8 mouse cellular contexts compared by ENCODE assay signal in the genomic region with DNA sequence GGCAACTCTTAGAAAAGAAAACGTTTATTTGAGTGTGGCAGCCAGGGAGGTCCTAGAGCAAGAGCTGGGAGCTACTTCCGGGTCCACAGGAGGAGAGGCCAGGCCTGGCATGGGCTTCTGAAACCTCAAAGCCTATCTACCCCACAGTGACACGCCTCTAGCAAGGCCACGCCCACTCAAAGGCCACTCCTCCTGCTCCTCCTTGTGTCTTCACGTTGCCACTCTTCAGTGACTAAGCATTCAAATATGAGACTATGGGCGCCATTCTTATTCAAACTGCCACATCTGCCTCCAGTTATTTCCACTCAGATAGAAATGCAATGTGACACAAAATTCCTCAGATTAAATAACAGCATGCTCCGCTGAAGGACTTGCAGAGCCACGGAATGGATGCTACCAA. TPM values are rescaled to one million over a fixed set of nuclear protein-coding genes. Genes with fewer than 3 reads are reported as not detected.
DNase-seq lines count a peak whose midpoint lies in the region; ATAC-seq and TF ChIP-seq lines count a peak whose summit lies in the region.

No protein-coding gene starts in this region.

- peak overlapping the region; percentile 19; the same call in 1 of the 2 replicates for H3K4me2 ChIP-seq in hindbrain, embryonic 12.5 days (replicated peaks)
- peak overlapping the region; percentile 67 for H3K4me2 ChIP-seq in liver, embryonic 16.5 days (ENCODE audit: low read depth, low read length)

- peak; percentile 47 to 56 for DNase-seq in lung, adult 18-20 months
- no peak for DNase-seq in lung, adult 2 months
- DNase-seq in embryo, embryonic 10 days (ENCODE audit: low spot score) = peak; percentile 81
- DNase-seq in retina, embryonic 14.5 days (ENCODE audit: low spot score) = peak; percentile 73
- no peak for DNase-seq in layer of hippocampus, adult 9-11 months
- DNase-seq in adrenal gland, adult (ENCODE audit: inconsistent age in 2 of 2, low spot score in 1 of 2) = no peak

- H3K27me3 ChIP-seq in hindbrain, embryonic 12.5 days = no peaks in the 10 kb centered on the region
- no peaks in the 10 kb centered on the region for H3K27me3 ChIP-seq in liver, embryonic 16.5 days (ENCODE audit: control insufficient read depth, insufficient read depth, low read depth, low read length)

- no peak for TF ChIP-seq POLR2A in lung, adult 2 months (IDR thresholded peaks at IDR 0.05; ENCODE audit: borderline replicate concordance, extremely low read depth, low read depth, low read length)

- no peak for TF ChIP-seq CTCF in lung, adult 2 months (IDR thresholded peaks at IDR 0.05; ENCODE audit: insufficient read depth, low read length)

- WGBS in lung, adult 2 months = 22% methylated on average over 8 of the region's 8 CpGs
- 23% methylated on average over 8 of the region's 8 CpGs for WGBS in hindbrain, embryonic 12.5 days
- WGBS in liver, embryonic 16.5 days (ENCODE audit: insufficient replicate concordance) = 11% methylated on average over 8 of the region's 8 CpGs

- H3K9me3 ChIP-seq in hindbrain, embryonic 12.5 days (replicated peaks) = no peaks in the 10 kb centered on the region
- no peaks in the 10 kb centered on the region for H3K9me3 ChIP-seq in liver, embryonic 16.5 days (replicated peaks; ENCODE audit: control insufficient read depth, low read length)

- no peak for ATAC-seq in hindbrain, embryonic 12.5 days (ENCODE audit: low FRiP score)
- ATAC-seq in liver, embryonic 16.5 days (ENCODE audit: low read depth) = peak; percentile 92

- no peak overlapping the region for H3K9ac ChIP-seq in hindbrain, embryonic 12.5 days
- peak overlapping the region; percentile 79 for H3K9ac ChIP-seq in liver, embryonic 16.5 days (ENCODE audit: low read depth, low read length)

- no peak overlapping the region for H3K4me3 ChIP-seq in lung, adult 2 months (replicated peaks; ENCODE audit: extremely low read depth, low read depth, low read length)
- no peak overlapping the region for H3K4me3 ChIP-seq in hindbrain, embryonic 12.5 days
- peak overlapping the region; percentile 70 for H3K4me3 ChIP-seq in liver, embryonic 16.5 days (ENCODE audit: low read depth, low read length)

- peaks cover 29% of the 10 kb centered on the region for H3K36me3 ChIP-seq in hindbrain, embryonic 12.5 days
- H3K36me3 ChIP-seq in liver, embryonic 16.5 days (ENCODE audit: control insufficient read depth, insufficient read depth) = peaks cover 5% of the 10 kb centered on the region

- H3K4me1 ChIP-seq in lung, adult 2 months (ENCODE audit: control insufficient read depth, insufficient read depth, low read length) = no peaks in the 10 kb centered on the region
- H3K4me1 ChIP-seq in hindbrain, embryonic 12.5 days = peaks cover 13% of the 10 kb centered on the region
- peaks cover 46% of the 10 kb centered on the region for H3K4me1 ChIP-seq in liver, embryonic 16.5 days (ENCODE audit: control insufficient read depth, low read depth, low read length)

- no peak overlapping the region for H3K27ac ChIP-seq in hindbrain, embryonic 12.5 days
- peak overlapping the region; percentile 96 for H3K27ac ChIP-seq in liver, embryonic 16.5 days (ENCODE audit: low read length)

RNA-seq across cellular contexts. Expression of a gene that starts 9.2 kb away (rescaled TPM):
- polyA plus RNA-seq in lung, adult 2 months (2012; rRNA removed) = 19.1 and 19.6 TPM in 2 replicates
- 55.4 and 55.6 TPM in 2 replicates for polyA plus RNA-seq in hindbrain, embryonic 12.5 days (2016; fragmentation: Nextera tagmentation; extraction: Ambion mirVana)
- polyA plus RNA-seq in liver, embryonic 16.5 days (2015; fragmentation: Nextera tagmentation; extraction: Ambion mirVana) = 19.3 and 19.4 TPM in 2 replicates

RNA-seq across cellular contexts. Expression of a gene that starts 45.1 kb away (rescaled TPM):
- polyA plus RNA-seq in lung, adult 2 months (2012; rRNA removed) = 11.1 and 17.2 TPM in 2 replicates
- 334 and 368 TPM in 2 replicates for polyA plus RNA-seq in hindbrain, embryonic 12.5 days (2016; fragmentation: Nextera tagmentation; extraction: Ambion mirVana)
- polyA plus RNA-seq in liver, embryonic 16.5 days (2015; fragmentation: Nextera tagmentation; extraction: Ambion mirVana) = 40.0 and 40.4 TPM in 2 replicates

Comparison
In these comparisons a context has a peak if more than half of its experiments do, and no peak if none do; other contexts are left out.
1. DNase-seq: peak in lung, adult 18-20 months (2 of 2), embryo, embryonic 10 days (single experiment) and retina, embryonic 14.5 days (single experiment); none in lung, adult 2 months (single experiment), layer of hippocampus, adult 9-11 months (single experiment) and adrenal gland, adult (0 of 2).